In genomic region chr2:105682011-105682501, GRCm38 (mm10) we compare ENCODE assay signal across 10 mouse cellular contexts. TPM values are rescaled to one million over a fixed set of nuclear protein-coding genes. Genes with fewer than 3 reads are reported as not detected.
DNase-seq lines count a peak whose midpoint lies in the region; ATAC-seq and TF ChIP-seq lines count a peak whose summit lies in the region.
"Had no signal": no experiment of that assay in that cellular context is flagged by ENCODE, and none has a peak within 500 bp of the region (broad histone marks: within the 10 kb centered on the region; RNA-seq: fewer than 3 reads in every experiment).

No protein-coding gene starts in this region.

- no peak for TF ChIP-seq POLR2A in lung, adult 2 months (IDR thresholded peaks at IDR 0.05; ENCODE audit: borderline replicate concordance, extremely low read depth, low read depth, low read length)

- no peak for ATAC-seq in lung, embryonic 15.5 days (ENCODE audit: borderline replicate concordance, extremely low read depth, low FRiP score, low TSS enrichment)
- ATAC-seq in liver, embryonic 12.5 days = no peak
- ATAC-seq in frontal cortex, adult (ENCODE audit: low TSS enrichment) = no peak

- no peaks in the 10 kb centered on the region for H3K36me3 ChIP-seq in lung, embryonic 15.5 days
- H3K36me3 ChIP-seq in embryonic facial prominence, embryonic 10.5 days (replicated peaks) = no peaks in the 10 kb centered on the region
- no peaks in the 10 kb centered on the region for H3K36me3 ChIP-seq in liver, embryonic 12.5 days

- H3K4me2 ChIP-seq in lung, embryonic 15.5 days = no peak overlapping the region
- peak overlapping the region; percentile 37 for H3K4me2 ChIP-seq in liver, embryonic 12.5 days

- DNase-seq in lung, adult 2 months = no peak
- peak; percentile 61 for DNase-seq in embryonic facial prominence, embryonic 10.5 days (ENCODE audit: low spot score)
- DNase-seq in retina, postnatal 1 day = peak; percentile 96
- DNase-seq in right cerebral cortex, adult 18-20 months = no peak
- DNase-seq in layer of hippocampus, adult 9-10 months (ENCODE audit: low spot score) = no peak
- DNase-seq: heart, postnatal 4 days; thymus, postnatal 36 days had no signal

- H3K4me3 ChIP-seq in lung, embryonic 15.5 days = peak overlapping the region; percentile 1; the same call in 1 of the 2 replicates
- no peak overlapping the region for H3K4me3 ChIP-seq in lung, adult 2 months (replicated peaks; ENCODE audit: extremely low read depth, low read depth, low read length)
- peak overlapping the region; percentile 49 for H3K4me3 ChIP-seq in embryonic facial prominence, embryonic 10.5 days
- peak overlapping the region; percentile 17; the same call in 1 of the 2 replicates for H3K4me3 ChIP-seq in liver, embryonic 12.5 days

- TF ChIP-seq CTCF in lung, adult 2 months (IDR thresholded peaks at IDR 0.05; ENCODE audit: insufficient read depth, low read length) = no peak

- no peak overlapping the region for H3K27ac ChIP-seq in lung, embryonic 15.5 days
- no peak overlapping the region for H3K27ac ChIP-seq in embryonic facial prominence, embryonic 10.5 days (replicated peaks)
- no peak overlapping the region for H3K27ac ChIP-seq in liver, embryonic 12.5 days

- H3K27me3 ChIP-seq in lung, embryonic 15.5 days = peaks cover 97% of the 10 kb centered on the region
- H3K27me3 ChIP-seq in embryonic facial prominence, embryonic 10.5 days (replicated peaks; ENCODE audit: low read depth, poor library complexity, severe bottlenecking) = peaks cover 100% of the 10 kb centered on the region
- H3K27me3 ChIP-seq in liver, embryonic 12.5 days (replicated peaks) = peaks cover 97% of the 10 kb centered on the region

- no peaks in the 10 kb centered on the region for H3K4me1 ChIP-seq in lung, embryonic 15.5 days
- no peaks in the 10 kb centered on the region for H3K4me1 ChIP-seq in lung, adult 2 months (ENCODE audit: control insufficient read depth, insufficient read depth, low read length)
- H3K4me1 ChIP-seq in embryonic facial prominence, embryonic 10.5 days = peaks cover 41% of the 10 kb centered on the region
- peaks cover 9% of the 10 kb centered on the region; the same call in 1 of the 2 replicates for H3K4me1 ChIP-seq in liver, embryonic 12.5 days

- no peaks in the 10 kb centered on the region for H3K9me3 ChIP-seq in lung, embryonic 15.5 days
- H3K9me3 ChIP-seq in embryonic facial prominence, embryonic 10.5 days = no peaks in the 10 kb centered on the region
- no peaks in the 10 kb centered on the region for H3K9me3 ChIP-seq in liver, embryonic 12.5 days (replicated peaks)

- under 1% methylated on average over 23 of the region's 23 CpGs for WGBS in lung, embryonic 15.5 days
- WGBS in lung, adult 2 months = 3% methylated on average over 23 of the region's 23 CpGs
- WGBS in embryonic facial prominence, embryonic 10.5 days = under 1% methylated on average over 23 of the region's 23 CpGs
- WGBS in liver, embryonic 12.5 days (ENCODE audit: insufficient replicate concordance) = under 1% methylated on average over 23 of the region's 23 CpGs

- no peak overlapping the region for H3K9ac ChIP-seq in lung, embryonic 15.5 days
- H3K9ac ChIP-seq in liver, embryonic 12.5 days = no peak overlapping the region

RNA-seq across cellular contexts. Expression of gene Pax6, which starts 13.4 kb away (rescaled TPM):
- polyA plus RNA-seq in lung, embryonic 15.5 days (2015; fragmentation: Nextera tagmentation; extraction: Ambion mirVana) = not detected in 2 replicates
- polyA plus RNA-seq in lung, adult 2 months (2012; rRNA removed) = not detected in 2 replicates
- polyA plus RNA-seq in embryonic facial prominence, embryonic 10.5 days (2016; fragmentation: Nextera tagmentation; extraction: Ambion mirVana) = 13.0 and 22.3 TPM in 2 replicates
- polyA plus RNA-seq in liver, embryonic 12.5 days (2016; fragmentation: Nextera tagmentation; extraction: Ambion mirVana) = 0.05 TPM in 1 of 2 replicates, not detected in the other

Comparison
In these comparisons a context has a peak if more than half of its experiments do, and no peak if none do; other contexts are left out.
1. DNase-seq: peak in embryonic facial prominence, embryonic 10.5 days (single experiment) and retina, postnatal 1 day (single experiment); none in lung, adult 2 months (single experiment), right cerebral cortex, adult 18-20 months (single experiment) and layer of hippocampus, adult 9-10 months (single experiment).
2. RNA of gene Pax6, which starts 13.4 kb away (polyA plus RNA-seq): 13.0 to 22.3 TPM in embryonic facial prominence, embryonic 10.5 days; 0.05 TPM in liver, embryonic 12.5 days, not detected in lung, embryonic 15.5 days and not detected in lung, adult 2 months; every median in the first group is over 10 times any median in the second.